Mouse (Mus musculus) spleen, embryonic (tissue): Measurements from ENCODE around the gene Bcat1.

Experiments used
- CTCF ChIA-PET: fragments of 350-600 bp; sonication (Branson Sonifier 250); formaldehyde crosslinking; loops from one replicate; lab custom pipeline; 2022; lab: Charles Lee

Bcat1 gene

GRCm38 (mm10) chr6:144961253-144962012 lies 114.6 kb downstream of the Bcat1 start:
- CTCF ChIA-PET: interaction anchor here (0.7 kb wide), 1 partner anchor 448 kb away, joined by 3 read pairs; no protein-coding TSS in a partner anchor

GRCm38 (mm10) chr6:144955887-144956547 lies 120.0 kb downstream of the Bcat1 start:
- CTCF ChIA-PET: no interaction called here

- CTCF ChIA-PET: no interaction called here
These were observed 123.1 kb downstream of the Bcat1 start for GRCm38 (mm10) chr6:144952885-144953284.

GRCm38 (mm10) chr6:144944435-144945365 lies 131.3 kb downstream of the Bcat1 start:
- CTCF ChIA-PET: interaction anchor here (0.7 kb wide), 1 partner anchor 329 kb away, joined by 6 read pairs; no protein-coding TSS in a partner anchor
